In the genomic region with DNA sequence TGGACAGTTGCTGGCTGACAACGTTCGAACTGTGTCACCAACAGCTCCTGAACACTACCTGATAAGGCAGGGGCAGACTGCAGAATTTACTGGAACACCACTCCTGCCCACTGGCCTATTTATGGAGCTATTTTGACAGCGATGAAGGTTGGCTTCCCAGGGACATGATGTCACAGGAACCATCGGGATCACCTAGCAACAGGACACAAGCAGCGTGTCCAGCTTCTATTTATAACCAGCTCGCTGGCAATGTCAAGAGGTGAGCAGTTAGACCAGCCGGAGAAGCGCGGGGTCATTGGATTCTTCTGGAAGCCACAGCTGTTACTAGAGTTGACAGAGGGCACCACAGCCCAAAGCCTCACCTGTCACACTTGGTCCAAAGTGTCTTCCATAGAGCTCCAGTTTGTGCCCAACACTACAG, we compare ENCODE assay signal across 8 mouse cellular contexts.
DNase-seq lines count a peak whose midpoint lies in the region; ATAC-seq lines count a peak whose summit lies in the region.

No protein-coding gene starts in this region.

- intact Hi-C loops in left cerebral cortex, postnatal 4 days (cut with DNase I) = no loop called here

- no peak for DNase-seq in cerebellum, postnatal 4 days (ENCODE audit: low spot score in 2 of 2)
- DNase-seq in cerebellum, adult 11-12 months = peak; percentile 66
- peak; percentile 75 for DNase-seq in heart, adult 8-10 months (ENCODE audit: low spot score)
- peak; percentile 50 for DNase-seq in lung, postnatal 10 days
- no peak for DNase-seq in left cerebral cortex, postnatal 4 days
- DNase-seq in right cerebral cortex, postnatal 10 days (ENCODE audit: low spot score in 2 of 2) = no peak
- no peak for DNase-seq in right cerebral cortex, adult 2 months (ENCODE audit: low spot score in 2 of 2)

- ATAC-seq in cerebellum, adult (ENCODE audit: insufficient number of reproducible peaks, low FRiP score, low TSS enrichment) = peak; percentile 54

Comparison
In these comparisons a context has a peak if more than half of its experiments do, and no peak if none do; other contexts are left out.
1. DNase-seq: peak in cerebellum, adult 11-12 months (single experiment), heart, adult 8-10 months (single experiment) and lung, postnatal 10 days (single experiment); none in cerebellum, postnatal 4 days (0 of 2), left cerebral cortex, postnatal 4 days (single experiment), right cerebral cortex, postnatal 10 days (0 of 2) and right cerebral cortex, adult 2 months (0 of 2).